Mouse (Mus musculus): ENCODE measurements around the gene Atp6v0a1. TPM values are rescaled to one million over a fixed set of nuclear protein-coding genes. Genes with fewer than 3 reads are reported as not detected.

The Atp6v0a1 gene
- total and polyA plus RNA-seq, 3 experiments = 14.1 to 63.4 (median 36.1) TPM

DNA sequence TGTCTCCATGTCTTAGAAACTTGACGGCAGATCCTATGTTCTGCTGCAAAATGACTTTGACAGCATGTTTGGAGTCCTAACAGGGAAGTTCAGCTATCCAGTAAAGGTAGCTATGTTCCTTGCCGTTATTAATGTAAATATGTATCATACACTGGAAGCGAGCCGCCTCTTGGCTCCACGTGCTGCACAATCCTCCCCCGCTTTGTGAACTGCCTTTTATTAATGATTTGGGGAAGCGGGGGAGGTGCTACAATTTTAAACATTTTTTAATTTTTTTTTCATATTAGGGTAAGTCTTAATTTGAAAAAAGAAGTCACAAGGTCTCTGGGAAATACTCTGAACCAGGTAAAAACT lies 25.5 kb upstream of the Atp6v0a1 start:
- peaks cover 0 to 9% of the 10 kb centered on the region in 2 experiments; a peak in 3 of 4 replicates for H3K4me1 ChIP-seq (ENCODE audit: control insufficient read depth in 1 of 2, insufficient read depth in 2 of 2)
- H3K9me3 ChIP-seq (replicated peaks; ENCODE audit: low read length) = peaks cover 4% of the 10 kb centered on the region
- DNase-seq (ENCODE audit: extremely low read depth) = no peak
- peaks cover 3% of the 10 kb centered on the region for H3K27me3 ChIP-seq (replicated peaks)
- no peaks in the 10 kb centered on the region for H3K79me2 ChIP-seq (replicated peaks; ENCODE audit: control insufficient read depth, extremely low read depth, insufficient read depth, poor library complexity, severe bottlenecking)
- H3K4me3 ChIP-seq (replicated peaks in 1 of 3; ENCODE audit: low read depth in 2 of 3, low read length in 2 of 3, poor library complexity in 1 of 3) = no peak overlapping the region
- H3K9ac ChIP-seq (ENCODE audit: insufficient read depth, low read depth) = peak overlapping the region; percentile 11; the same call in 1 of the 2 replicates
- dilution Hi-C loops (cut with MboI; ENCODE audit: extremely low pct_ligation_motif_present, extremely low pct_unique_long_range_greater_than_20kb, low sequenced_read_pairs) (no loop called here), in situ Hi-C loops (cut with MboI; ENCODE audit: low pct_ligation_motif_present, low pct_unique_long_range_greater_than_20kb, low sequenced_read_pairs) (loop anchor here (5.0 kb wide), 2 partner anchors 34 to 74 kb away; no protein-coding TSS in a partner anchor)
- no peaks in the 10 kb centered on the region for H3K36me3 ChIP-seq (replicated peaks in 1 of 2; ENCODE audit: control insufficient read depth in 1 of 2, insufficient read depth in 1 of 2, low read length in 1 of 2)
- no peak; the same call in 1 of the 2 replicates for TF ChIP-seq MYC (IDR thresholded peaks at IDR 0.05; ENCODE audit: low read depth, low read length)
- peak overlapping the region; percentile 80; the same call in 1 of the 2 replicates for H3K4me2 ChIP-seq (ENCODE audit: insufficient read depth, low read depth, poor library complexity, severe bottlenecking)
- no peak overlapping the region for H3K27ac ChIP-seq (ENCODE audit: insufficient read depth, low read depth)

DNA sequence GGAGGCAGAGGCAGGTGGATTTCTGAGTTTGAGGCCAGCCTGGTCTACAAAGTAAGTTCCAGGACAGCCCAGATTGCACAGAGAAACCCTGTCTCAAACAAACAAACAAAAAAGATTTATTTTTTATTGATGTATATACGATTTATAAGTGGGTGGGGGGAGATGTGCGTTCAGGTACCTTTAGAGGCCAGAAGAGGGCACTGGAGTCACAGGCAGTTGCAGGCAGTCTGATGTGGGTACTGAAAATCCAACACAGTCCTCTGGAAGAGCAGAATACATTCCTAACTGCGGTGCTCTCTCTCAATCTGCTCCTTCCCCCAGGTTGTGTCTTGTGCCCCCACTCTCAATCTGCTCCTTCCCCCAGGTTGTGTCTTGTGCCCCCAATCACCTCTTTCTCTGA lies 23.6 kb upstream of the Atp6v0a1 start:
- dilution Hi-C loops (cut with MboI; ENCODE audit: extremely low pct_ligation_motif_present, extremely low pct_unique_long_range_greater_than_20kb, low sequenced_read_pairs) = no loop called here
- peak; percentile 31 for DNase-seq (ENCODE audit: extremely low read depth)
- Histone ChIP-seq H3K9me3 (replicated peaks; ENCODE audit: low read length) (peaks cover 4% of the 10 kb centered on the region), H3K4me2 (ENCODE audit: insufficient read depth, low read depth, poor library complexity, severe bottlenecking) (no peak overlapping the region), H3K9ac (ENCODE audit: insufficient read depth, low read depth) (no peak overlapping the region), H3K4me3 (replicated peaks in 1 of 3; ENCODE audit: low read depth in 2 of 3, low read length in 2 of 3, poor library complexity in 1 of 3) (no peak overlapping the region), H3K4me1 (ENCODE audit: control insufficient read depth in 1 of 2, insufficient read depth in 2 of 2) (peaks cover 3 to 18% of the 10 kb centered on the region in 2 experiments), H3K36me3 (replicated peaks in 1 of 2; ENCODE audit: control insufficient read depth in 1 of 2, insufficient read depth in 1 of 2, low read length in 1 of 2) (no peaks in the 10 kb centered on the region), H3K27ac (ENCODE audit: insufficient read depth, low read depth) (no peak overlapping the region), H3K79me2 (replicated peaks; ENCODE audit: control insufficient read depth, extremely low read depth, insufficient read depth, poor library complexity, severe bottlenecking) (no peaks in the 10 kb centered on the region), H3K27me3 (replicated peaks) (peaks cover 3% of the 10 kb centered on the region)
- TF ChIP-seq MAZ (IDR thresholded peaks at IDR 0.05; ENCODE audit: low read depth, low read length) = 0 out of 2 replicates have a peak, but pooled peaks have one; percentile 28
- no peak for TF ChIP-seq TCF12 (IDR thresholded peaks at IDR 0.05; ENCODE audit: low read depth, low read length)
- TF ChIP-seq CTCF (conservative IDR thresholded peaks at IDR 0.05 in 1 of 2, IDR thresholded peaks at IDR 0.05 in 1 of 2; ENCODE audit: low read depth in 2 of 2, low read length in 2 of 2) = peak; percentile 40 to 74; a peak in 3 of 4 replicates
- TF ChIP-seq SMC3 (IDR thresholded peaks at IDR 0.05; ENCODE audit: low read depth, low read length) = peak; percentile 79
- TF ChIP-seq USF1 (IDR thresholded peaks at IDR 0.05; ENCODE audit: low read depth, low read length) = no peak
- no peak for TF ChIP-seq HCFC1 (IDR thresholded peaks at IDR 0.05; ENCODE audit: low read depth, low read length)
- no peak for TF ChIP-seq NELFE (IDR thresholded peaks at IDR 0.05; ENCODE audit: low read depth, low read length)
- TF ChIP-seq ZNF384 (IDR thresholded peaks at IDR 0.05; ENCODE audit: low read depth, low read length) = no peak
- TF ChIP-seq RAD21 (IDR thresholded peaks at IDR 0.05; ENCODE audit: low read depth, low read length) = peak; percentile 79
- no peak for TF ChIP-seq RCOR1 (conservative IDR thresholded peaks at IDR 0.05; ENCODE audit: low read depth, low read length)
- no peak for TF ChIP-seq ZMIZ1 (IDR thresholded peaks at IDR 0.05; ENCODE audit: low read depth, low read length)
- peak; percentile 41 for TF ChIP-seq ZC3H11A (IDR thresholded peaks at IDR 0.05; ENCODE audit: low read depth, low read length)
- TF ChIP-seq MAX (IDR thresholded peaks at IDR 0.05; ENCODE audit: low read length) = no peak
- in situ Hi-C loops (cut with MboI; ENCODE audit: low pct_ligation_motif_present, low pct_unique_long_range_greater_than_20kb, low sequenced_read_pairs) = no loop called here

DNA sequence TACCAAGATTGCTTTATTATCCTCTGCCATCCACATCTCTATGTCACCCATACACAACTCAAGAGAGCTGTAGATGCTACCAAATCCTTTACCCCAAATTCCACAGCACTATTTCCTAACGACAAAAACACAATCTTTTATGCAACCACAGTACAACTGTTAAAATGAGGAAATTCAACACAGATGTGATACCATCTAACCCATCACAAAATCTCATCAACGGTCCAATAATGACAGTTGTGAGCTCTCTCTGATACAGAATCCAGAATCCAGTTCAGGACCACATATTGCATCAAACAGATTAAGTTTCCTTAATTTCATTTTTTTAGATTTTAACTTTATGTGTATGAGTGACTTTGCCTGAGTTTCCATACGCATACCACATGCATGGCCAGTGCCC lies 20.6 kb upstream of the Atp6v0a1 start:
- Histone ChIP-seq H3K79me2 (replicated peaks; ENCODE audit: control insufficient read depth, extremely low read depth, insufficient read depth, poor library complexity, severe bottlenecking) (no peaks in the 10 kb centered on the region), H3K4me1 (ENCODE audit: control insufficient read depth in 1 of 2, insufficient read depth in 2 of 2) (peaks cover 3 to 11% of the 10 kb centered on the region in 2 experiments), H3K27me3 (replicated peaks) (no peaks in the 10 kb centered on the region), H3K9me3 (replicated peaks; ENCODE audit: low read length) (peaks cover 4% of the 10 kb centered on the region), H3K4me3 (replicated peaks in 1 of 3; ENCODE audit: low read depth in 2 of 3, low read length in 2 of 3, poor library complexity in 1 of 3) (no peak overlapping the region), H3K36me3 (replicated peaks in 1 of 2; ENCODE audit: control insufficient read depth in 1 of 2, insufficient read depth in 1 of 2, low read length in 1 of 2) (no peaks in the 10 kb centered on the region), H3K9ac (ENCODE audit: insufficient read depth, low read depth) (no peak overlapping the region), H3K27ac (ENCODE audit: insufficient read depth, low read depth) (no peak overlapping the region), H3K4me2 (ENCODE audit: insufficient read depth, low read depth, poor library complexity, severe bottlenecking) (no peak overlapping the region)
- dilution Hi-C loops (cut with MboI; ENCODE audit: extremely low pct_ligation_motif_present, extremely low pct_unique_long_range_greater_than_20kb, low sequenced_read_pairs) = no loop called here
- TF ChIP-seq USF1 (IDR thresholded peaks at IDR 0.05; ENCODE audit: low read depth, low read length) = no peak
- TF ChIP-seq MXI1 (IDR thresholded peaks at IDR 0.05; ENCODE audit: low read depth, low read length) = no peak
- TF ChIP-seq BHLHE40 (IDR thresholded peaks at IDR 0.05; ENCODE audit: low read depth, low read length) = no peak
- no peak for TF ChIP-seq SIN3A (IDR thresholded peaks at IDR 0.05; ENCODE audit: low read length)
- TF ChIP-seq NELFE (IDR thresholded peaks at IDR 0.05; ENCODE audit: low read depth, low read length) = no peak
- TF ChIP-seq JUND (conservative IDR thresholded peaks at IDR 0.05; ENCODE audit: low read depth, low read length) = no peak
- TF ChIP-seq EP300 (IDR thresholded peaks at IDR 0.05; ENCODE audit: low read length) = no peak
- no peak for TF ChIP-seq ELF1 (IDR thresholded peaks at IDR 0.05; ENCODE audit: low read depth, low read length)
- TF ChIP-seq POLR2A (IDR thresholded peaks at IDR 0.05; ENCODE audit: low read depth, low read length) = no peak
- TF ChIP-seq ZC3H11A (IDR thresholded peaks at IDR 0.05; ENCODE audit: low read depth, low read length) = no peak
- no peak for TF ChIP-seq GABPA (IDR thresholded peaks at IDR 0.05; ENCODE audit: insufficient replicate concordance, low read depth, low read length)
- no peak for DNase-seq (ENCODE audit: extremely low read depth)
- in situ Hi-C loops (cut with MboI; ENCODE audit: low pct_ligation_motif_present, low pct_unique_long_range_greater_than_20kb, low sequenced_read_pairs) = no loop called here

Data from CH12.LX (cell line).